Comparison of ENCODE assay signal across 8 mouse cellular contexts in genomic region chr5:109844753-109845186, GRCm38 (mm10).
DNase-seq lines count a peak whose midpoint lies in the region; ATAC-seq and TF ChIP-seq lines count a peak whose summit lies in the region.

No protein-coding gene starts in this region.

- H3K36me3 ChIP-seq in embryonic facial prominence, embryonic 10.5 days (replicated peaks) = no peaks in the 10 kb centered on the region
- H3K36me3 ChIP-seq in heart, embryonic 14.5 days (ENCODE audit: control insufficient read depth, insufficient read depth, low read length) = no peaks in the 10 kb centered on the region
- H3K36me3 ChIP-seq in kidney, postnatal 0 days (ENCODE audit: insufficient read depth, low read length) = no peaks in the 10 kb centered on the region

- 13% methylated on average over 15 of the region's 15 CpGs for WGBS in embryonic facial prominence, embryonic 10.5 days
- WGBS in heart, embryonic 14.5 days = 9% methylated on average over 15 of the region's 15 CpGs
- WGBS in kidney, postnatal 0 days = 9% methylated on average over 15 of the region's 15 CpGs

- peak overlapping the region; percentile 69 for H3K27ac ChIP-seq in embryonic facial prominence, embryonic 10.5 days (replicated peaks)
- H3K27ac ChIP-seq in heart, embryonic 14.5 days (replicated peaks in 1 of 2; ENCODE audit: control insufficient read depth in 1 of 2, insufficient read depth in 1 of 2, low read depth in 2 of 2, low read length in 2 of 2) = no peak overlapping the region
- H3K27ac ChIP-seq in kidney, postnatal 0 days = no peak overlapping the region

- peak overlapping the region; percentile 61 for H3K4me3 ChIP-seq in embryonic facial prominence, embryonic 10.5 days
- peak overlapping the region; percentile 50 to 53 for H3K4me3 ChIP-seq in heart, embryonic 14.5 days (ENCODE audit: control insufficient read depth in 1 of 2, insufficient read depth in 1 of 2, low read depth in 1 of 2, low read length in 2 of 2)
- peak overlapping the region; percentile 41 for H3K4me3 ChIP-seq in kidney, postnatal 0 days (replicated peaks; ENCODE audit: low read depth, low read length)

- peak overlapping the region; percentile 68 for H3K9ac ChIP-seq in heart, embryonic 14.5 days (ENCODE audit: low read length)
- peak overlapping the region; percentile 56 for H3K9ac ChIP-seq in kidney, postnatal 0 days (ENCODE audit: low read depth, low read length)

- 0 out of 2 replicates have a peak, but pooled peaks have one; percentile 12 for TF ChIP-seq CTCF in kidney, postnatal 0 days (IDR thresholded peaks at IDR 0.05; ENCODE audit: low read depth)

- 0 out of 2 replicates have a peak, but pooled peaks cover 3% of the 10 kb centered on the region for H3K4me1 ChIP-seq in embryonic facial prominence, embryonic 10.5 days
- H3K4me1 ChIP-seq in heart, embryonic 14.5 days (ENCODE audit: control insufficient read depth in 2 of 2, insufficient read depth in 2 of 2, low read length in 2 of 2) = no peaks in the 10 kb centered on the region
- no peaks in the 10 kb centered on the region for H3K4me1 ChIP-seq in kidney, postnatal 0 days (replicated peaks; ENCODE audit: insufficient read depth, low read length)

- DNase-seq in cerebellum, postnatal 10 days = peak; percentile 3 to 16
- DNase-seq in cerebellum, postnatal 4 days (ENCODE audit: low spot score in 2 of 2) = no peak
- DNase-seq in embryonic facial prominence, embryonic 10.5 days (ENCODE audit: low spot score) = peak; percentile 46
- peak; percentile 77 for DNase-seq in kidney, postnatal 0 days (ENCODE audit: low spot score)
- peak; percentile 54 to 55 for DNase-seq in lung, postnatal 4 days
- DNase-seq in retina, postnatal 1 day = peak; percentile 69

- H3K27me3 ChIP-seq in embryonic facial prominence, embryonic 10.5 days (replicated peaks; ENCODE audit: low read depth, poor library complexity, severe bottlenecking) = no peaks in the 10 kb centered on the region
- H3K27me3 ChIP-seq in heart, embryonic 14.5 days (ENCODE audit: control insufficient read depth, insufficient read depth, low read length) = no peaks in the 10 kb centered on the region
- H3K27me3 ChIP-seq in kidney, postnatal 0 days (ENCODE audit: insufficient read depth, low read length) = no peaks in the 10 kb centered on the region

- peak overlapping the region; percentile 66 for H3K4me2 ChIP-seq in heart, embryonic 14.5 days (ENCODE audit: low read length)
- H3K4me2 ChIP-seq in kidney, postnatal 0 days (ENCODE audit: low read length) = peak overlapping the region; percentile 60

- no peak for ATAC-seq in heart, embryonic 14.5 days (ENCODE audit: insufficient number of reproducible peaks, insufficient read depth, low FRiP score, low read depth)
- peak; percentile 91; the same call in 1 of the 2 replicates for ATAC-seq in kidney, postnatal 0 days (replicated peaks; ENCODE audit: low FRiP score, low read depth)
- no peak for ATAC-seq in frontal cortex, adult (ENCODE audit: low TSS enrichment)

- 0 out of 2 replicates have a peak, but pooled peaks cover 3% of the 10 kb centered on the region for H3K9me3 ChIP-seq in embryonic facial prominence, embryonic 10.5 days
- no peaks in the 10 kb centered on the region for H3K9me3 ChIP-seq in heart, embryonic 14.5 days (ENCODE audit: control insufficient read depth, low read length)
- no peaks in the 10 kb centered on the region for H3K9me3 ChIP-seq in kidney, postnatal 0 days (replicated peaks; ENCODE audit: low read length)

Comparison
In these comparisons a context has a peak if more than half of its experiments do, and no peak if none do; other contexts are left out.
1. DNase-seq: peak in cerebellum, postnatal 10 days (2 of 2), embryonic facial prominence, embryonic 10.5 days (single experiment), kidney, postnatal 0 days (single experiment), lung, postnatal 4 days (2 of 2) and retina, postnatal 1 day (single experiment); none in cerebellum, postnatal 4 days (0 of 2).
2. Peak in every context shown above with its lines, with median percentiles within 50 percentile points of each other: H3K4me3 ChIP-seq.